8 mouse cellular contexts compared by ENCODE assay signal in genomic region chr11:117932195-117932594, GRCm38 (mm10). TPM values are rescaled to one million over a fixed set of nuclear protein-coding genes. Genes with fewer than 3 reads are reported as not detected.
DNase-seq lines count a peak whose midpoint lies in the region; ATAC-seq lines count a peak whose summit lies in the region.

No protein-coding gene starts in this region.

- WGBS in limb, embryonic 12.5 days, result 22% methylated on average over 4 of the region's 4 CpGs
- WGBS in limb, embryonic 10.5 days, result 12% methylated on average over 4 of the region's 4 CpGs
- 5% methylated on average over 4 of the region's 4 CpGs for WGBS in embryonic facial prominence, embryonic 13.5 days
- 22% methylated on average over 4 of the region's 4 CpGs for WGBS in intestine, embryonic 15.5 days
- WGBS in stomach, embryonic 14.5 days, result 26% methylated on average over 4 of the region's 4 CpGs

- DNase-seq in limb, embryonic 10.5 days (ENCODE audit: low spot score), result no peak
- DNase-seq in kidney, adult 9 months, result no peak
- no peak for DNase-seq in spleen, adult 18-20 months
- DNase-seq in cerebellum, adult 9-10 months, result no peak

- H3K4me1 ChIP-seq in limb, embryonic 12.5 days (replicated peaks), result peaks cover 61% of the 10 kb centered on the region
- peaks cover 61% of the 10 kb centered on the region for H3K4me1 ChIP-seq in limb, embryonic 10.5 days
- peaks cover 67% of the 10 kb centered on the region for H3K4me1 ChIP-seq in embryonic facial prominence, embryonic 13.5 days
- peaks cover 64% of the 10 kb centered on the region for H3K4me1 ChIP-seq in intestine, embryonic 15.5 days (replicated peaks)
- H3K4me1 ChIP-seq in stomach, embryonic 14.5 days (ENCODE audit: control insufficient read depth, insufficient read depth, low read length), result peaks cover 58% of the 10 kb centered on the region

- no peak for ATAC-seq in limb, embryonic 12.5 days (ENCODE audit: insufficient number of reproducible peaks, insufficient read depth, low FRiP score, low TSS enrichment, low read depth)
- ATAC-seq in embryonic facial prominence, embryonic 13.5 days (ENCODE audit: insufficient number of reproducible peaks, insufficient read depth, low FRiP score, low TSS enrichment, low read depth), result no peak
- peak; percentile 66 for ATAC-seq in intestine, embryonic 15.5 days
- ATAC-seq in stomach, embryonic 14.5 days (ENCODE audit: insufficient number of reproducible peaks, insufficient read depth, low FRiP score, low read depth), result peak; percentile 62

- no peaks in the 10 kb centered on the region for H3K36me3 ChIP-seq in limb, embryonic 12.5 days
- no peaks in the 10 kb centered on the region for H3K36me3 ChIP-seq in limb, embryonic 10.5 days
- no peaks in the 10 kb centered on the region for H3K36me3 ChIP-seq in embryonic facial prominence, embryonic 13.5 days
- H3K36me3 ChIP-seq in intestine, embryonic 15.5 days, result no peaks in the 10 kb centered on the region
- H3K36me3 ChIP-seq in stomach, embryonic 14.5 days (ENCODE audit: control insufficient read depth, insufficient read depth, low read length), result no peaks in the 10 kb centered on the region

- H3K9ac ChIP-seq in limb, embryonic 12.5 days (replicated peaks), result no peak overlapping the region
- H3K9ac ChIP-seq in embryonic facial prominence, embryonic 13.5 days, result 0 out of 2 replicates have a peak overlapping the region, but pooled peaks have one; percentile 11
- 0 out of 2 replicates have a peak overlapping the region, but pooled peaks have one; percentile 18 for H3K9ac ChIP-seq in intestine, embryonic 15.5 days
- no peak overlapping the region for H3K9ac ChIP-seq in stomach, embryonic 14.5 days (replicated peaks; ENCODE audit: low read depth, low read length)

- peaks cover 43% of the 10 kb centered on the region for H3K27me3 ChIP-seq in limb, embryonic 12.5 days
- peaks cover 58% of the 10 kb centered on the region for H3K27me3 ChIP-seq in limb, embryonic 10.5 days (ENCODE audit: low read depth, poor library complexity, severe bottlenecking)
- H3K27me3 ChIP-seq in embryonic facial prominence, embryonic 13.5 days, result peaks cover 24% of the 10 kb centered on the region
- H3K27me3 ChIP-seq in intestine, embryonic 15.5 days (replicated peaks), result no peaks in the 10 kb centered on the region
- H3K27me3 ChIP-seq in stomach, embryonic 14.5 days (ENCODE audit: control insufficient read depth, insufficient read depth, low read length), result no peaks in the 10 kb centered on the region

- H3K4me2 ChIP-seq in limb, embryonic 12.5 days, result no peak overlapping the region; the same call in 1 of the 2 replicates
- peak overlapping the region; percentile 7; the same call in 1 of the 2 replicates for H3K4me2 ChIP-seq in embryonic facial prominence, embryonic 13.5 days
- H3K4me2 ChIP-seq in intestine, embryonic 15.5 days (replicated peaks), result peak overlapping the region; percentile 29
- no peak overlapping the region for H3K4me2 ChIP-seq in stomach, embryonic 14.5 days (replicated peaks; ENCODE audit: low read depth, low read length)

- H3K9me3 ChIP-seq in limb, embryonic 12.5 days, result no peaks in the 10 kb centered on the region
- no peaks in the 10 kb centered on the region for H3K9me3 ChIP-seq in limb, embryonic 10.5 days (replicated peaks)
- no peaks in the 10 kb centered on the region for H3K9me3 ChIP-seq in embryonic facial prominence, embryonic 13.5 days
- H3K9me3 ChIP-seq in intestine, embryonic 15.5 days, result no peaks in the 10 kb centered on the region
- no peaks in the 10 kb centered on the region for H3K9me3 ChIP-seq in stomach, embryonic 14.5 days (ENCODE audit: control insufficient read depth, low read depth, low read length)

- no peak overlapping the region for H3K4me3 ChIP-seq in limb, embryonic 12.5 days (replicated peaks)
- no peak overlapping the region for H3K4me3 ChIP-seq in limb, embryonic 10.5 days
- no peak overlapping the region for H3K4me3 ChIP-seq in embryonic facial prominence, embryonic 13.5 days
- H3K4me3 ChIP-seq in intestine, embryonic 15.5 days (replicated peaks), result no peak overlapping the region
- no peak overlapping the region for H3K4me3 ChIP-seq in stomach, embryonic 14.5 days (ENCODE audit: low read depth, low read length)

- peak overlapping the region; percentile 47; the same call in 1 of the 2 replicates for H3K27ac ChIP-seq in limb, embryonic 12.5 days
- no peak overlapping the region for H3K27ac ChIP-seq in limb, embryonic 10.5 days
- peak overlapping the region; percentile 82 for H3K27ac ChIP-seq in embryonic facial prominence, embryonic 13.5 days
- H3K27ac ChIP-seq in intestine, embryonic 15.5 days, result peak overlapping the region; percentile 80
- peak overlapping the region; percentile 78 for H3K27ac ChIP-seq in stomach, embryonic 14.5 days (ENCODE audit: low read length)

RNA-seq across cellular contexts. Expression of gene Socs3, which starts 37.7 kb away (rescaled TPM):
- 14.9 and 16.4 TPM in 2 replicates for polyA plus RNA-seq in limb, embryonic 12.5 days (2016; fragmentation: Nextera tagmentation; extraction: Ambion mirVana)
- 11.2 and 13.2 TPM in 2 replicates for polyA plus RNA-seq in limb, embryonic 10.5 days (2016; fragmentation: Nextera tagmentation; extraction: Ambion mirVana)
- 12.7 and 15.0 TPM in 2 replicates for polyA plus RNA-seq in embryonic facial prominence, embryonic 13.5 days (2015; fragmentation: Nextera tagmentation; extraction: Ambion mirVana)
- polyA plus RNA-seq in intestine, embryonic 15.5 days (2015; fragmentation: Nextera tagmentation; extraction: Ambion mirVana), result 18.4 and 19.1 TPM in 2 replicates
- polyA plus RNA-seq in stomach, embryonic 14.5 days (2014; fragmentation: Nextera tagmentation; extraction: Ambion mirVana), result 9.2 and 11.5 TPM in 2 replicates

RNA-seq across cellular contexts. Expression of gene Pgs1, which starts 53.9 kb away (rescaled TPM):
- polyA plus RNA-seq in limb, embryonic 12.5 days (2016; fragmentation: Nextera tagmentation; extraction: Ambion mirVana), result 40.7 and 43.1 TPM in 2 replicates
- polyA plus RNA-seq in limb, embryonic 10.5 days (2016; fragmentation: Nextera tagmentation; extraction: Ambion mirVana), result 47.1 and 47.4 TPM in 2 replicates
- 37.4 and 39.5 TPM in 2 replicates for polyA plus RNA-seq in embryonic facial prominence, embryonic 13.5 days (2015; fragmentation: Nextera tagmentation; extraction: Ambion mirVana)
- 32.6 and 33.5 TPM in 2 replicates for polyA plus RNA-seq in intestine, embryonic 15.5 days (2015; fragmentation: Nextera tagmentation; extraction: Ambion mirVana)
- polyA plus RNA-seq in stomach, embryonic 14.5 days (2014; fragmentation: Nextera tagmentation; extraction: Ambion mirVana), result 30.6 and 30.8 TPM in 2 replicates

RNA-seq across cellular contexts. Expression of gene Tha1, which starts 58.9 kb away (rescaled TPM):
- polyA plus RNA-seq in limb, embryonic 12.5 days (2016; fragmentation: Nextera tagmentation; extraction: Ambion mirVana), result 1.9 and 2.3 TPM in 2 replicates
- 2.4 and 3.3 TPM in 2 replicates for polyA plus RNA-seq in limb, embryonic 10.5 days (2016; fragmentation: Nextera tagmentation; extraction: Ambion mirVana)
- polyA plus RNA-seq in embryonic facial prominence, embryonic 13.5 days (2015; fragmentation: Nextera tagmentation; extraction: Ambion mirVana), result 2.7 and 2.9 TPM in 2 replicates
- 7.1 and 9.7 TPM in 2 replicates for polyA plus RNA-seq in intestine, embryonic 15.5 days (2015; fragmentation: Nextera tagmentation; extraction: Ambion mirVana)
- polyA plus RNA-seq in stomach, embryonic 14.5 days (2014; fragmentation: Nextera tagmentation; extraction: Ambion mirVana), result 5.8 and 6.4 TPM in 2 replicates

Comparison
In these comparisons a context has a peak if more than half of its experiments do, and no peak if none do; other contexts are left out.
1. ATAC-seq: peak in intestine, embryonic 15.5 days (single experiment) and stomach, embryonic 14.5 days (single experiment); none in limb, embryonic 12.5 days (single experiment) and embryonic facial prominence, embryonic 13.5 days (single experiment).
2. H3K4me2 ChIP-seq: peak in embryonic facial prominence, embryonic 13.5 days (single experiment) and intestine, embryonic 15.5 days (single experiment); none in limb, embryonic 12.5 days (single experiment) and stomach, embryonic 14.5 days (single experiment).
3. H3K9ac ChIP-seq: peak in embryonic facial prominence, embryonic 13.5 days (single experiment) and intestine, embryonic 15.5 days (single experiment); none in limb, embryonic 12.5 days (single experiment) and stomach, embryonic 14.5 days (single experiment).